Mouse (Mus musculus): Measurements from ENCODE around the gene Pcgf3. TPM values are rescaled to one million over a fixed set of nuclear protein-coding genes. Genes with fewer than 3 reads are reported as not detected.
"Not testable (repeated sequence)": the region's sequence is repeated elsewhere in the genome, so short reads cannot be mapped to it uniquely, and the experiment has no call there.

Pcgf3 gene
- polyA plus RNA-seq, 1 experiment = 3.9 TPM

- H3K4me1 ChIP-seq (ENCODE audit: control insufficient read depth, insufficient read depth, insufficient read length) = peaks cover 10% of the 10 kb centered on the region; the same call in 1 of the 2 replicates
- H3K36me3 ChIP-seq (ENCODE audit: control insufficient read depth, insufficient read depth, low read length) = no peaks in the 10 kb centered on the region
- no peak for DNase-seq (ENCODE audit: low read depth in 1 of 2, low spot score in 2 of 2)
- no peaks in the 10 kb centered on the region for H3K27me3 ChIP-seq (ENCODE audit: control insufficient read depth, insufficient read depth, low read length)
- no peak overlapping the region for H3K27ac ChIP-seq (ENCODE audit: insufficient read depth, low read length)
- TF ChIP-seq CTCF (IDR thresholded peaks at IDR 0.05; ENCODE audit: extremely low read depth, insufficient read depth, insufficient read length, insufficient replicate concordance) (no peak), POLR2A (IDR thresholded peaks at IDR 0.05; ENCODE audit: low read depth, low read length) (no peak)
- H3K4me3 ChIP-seq (ENCODE audit: extremely low read depth, insufficient read depth, insufficient read length) = no peak overlapping the region
- WGBS = 96% methylated on average over 1 of the region's 1 CpGs
These were observed 5.6 kb downstream of the Pcgf3 start for GRCm38 (mm10) chr5:108466647-108467046.

GRCm38 (mm10) chr5:108469617-108470016 is 8.6 kb downstream of the Pcgf3 start:
- H3K4me3 ChIP-seq (ENCODE audit: extremely low read depth, insufficient read depth, insufficient read length) = no peak overlapping the region
- TF ChIP-seq CTCF (IDR thresholded peaks at IDR 0.05; ENCODE audit: extremely low read depth, insufficient read depth, insufficient read length, insufficient replicate concordance) (no peak), POLR2A (IDR thresholded peaks at IDR 0.05; ENCODE audit: low read depth, low read length) (no peak)
- WGBS = 88% methylated on average over 7 of the region's 7 CpGs
- H3K36me3 ChIP-seq (ENCODE audit: control insufficient read depth, insufficient read depth, low read length) = peaks cover 2% of the 10 kb centered on the region; the same call in 1 of the 2 replicates
- no peak overlapping the region for H3K27ac ChIP-seq (ENCODE audit: insufficient read depth, low read length)
- no peaks in the 10 kb centered on the region for H3K4me1 ChIP-seq (ENCODE audit: control insufficient read depth, insufficient read depth, insufficient read length)
- no peaks in the 10 kb centered on the region for H3K27me3 ChIP-seq (ENCODE audit: control insufficient read depth, insufficient read depth, low read length)
- DNase-seq (ENCODE audit: low read depth in 1 of 2, low spot score in 2 of 2) = no peak

DNA sequence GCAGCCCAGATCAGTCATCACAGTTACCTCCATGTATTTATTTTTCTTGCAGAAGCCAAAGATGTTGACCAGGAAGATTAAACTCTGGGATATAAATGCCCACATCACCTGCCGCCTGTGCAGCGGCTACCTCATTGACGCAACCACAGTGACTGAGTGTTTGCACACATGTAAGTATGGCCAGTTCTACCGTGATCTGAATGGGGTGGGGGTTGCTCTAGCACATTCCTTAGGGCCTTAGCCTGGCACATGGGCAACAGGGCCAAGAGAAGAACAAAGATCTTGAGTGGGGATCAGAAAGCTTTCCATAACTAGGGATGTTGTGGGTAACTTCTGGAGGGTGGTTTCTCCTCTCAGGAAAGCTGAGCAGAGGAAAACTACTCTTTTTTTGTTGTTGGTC is 12.7 kb downstream of the Pcgf3 start:
- TF ChIP-seq POLR2A (IDR thresholded peaks at IDR 0.05; ENCODE audit: low read depth, low read length) = no peak
- no peak for TF ChIP-seq CTCF (IDR thresholded peaks at IDR 0.05; ENCODE audit: extremely low read depth, insufficient read depth, insufficient read length, insufficient replicate concordance)
- 97% methylated on average over 4 of the region's 4 CpGs for WGBS
- Histone ChIP-seq H3K27ac (ENCODE audit: insufficient read depth, low read length) (no peak overlapping the region), H3K27me3 (ENCODE audit: control insufficient read depth, insufficient read depth, low read length) (no peaks in the 10 kb centered on the region), H3K36me3 (ENCODE audit: control insufficient read depth, insufficient read depth, low read length) (peaks cover 16% of the 10 kb centered on the region), H3K4me1 (ENCODE audit: control insufficient read depth, insufficient read depth, insufficient read length) (no peaks in the 10 kb centered on the region), H3K4me3 (ENCODE audit: extremely low read depth, insufficient read depth, insufficient read length) (no peak overlapping the region)
- no peak for DNase-seq (ENCODE audit: low read depth in 1 of 2, low spot score in 2 of 2)

GRCm38 (mm10) chr5:108475977-108476376 is 14.9 kb downstream of the Pcgf3 start:
- Histone ChIP-seq H3K36me3 (ENCODE audit: control insufficient read depth, insufficient read depth, low read length) (peaks cover 16% of the 10 kb centered on the region), H3K27ac (ENCODE audit: insufficient read depth, low read length) (no peak overlapping the region), H3K27me3 (ENCODE audit: control insufficient read depth, insufficient read depth, low read length) (no peaks in the 10 kb centered on the region), H3K4me1 (ENCODE audit: control insufficient read depth, insufficient read depth, insufficient read length) (no peaks in the 10 kb centered on the region), H3K4me3 (ENCODE audit: extremely low read depth, insufficient read depth, insufficient read length) (no peak overlapping the region)
- TF ChIP-seq CTCF (IDR thresholded peaks at IDR 0.05; ENCODE audit: extremely low read depth, insufficient read depth, insufficient read length, insufficient replicate concordance) = no peak
- no peak for TF ChIP-seq POLR2A (IDR thresholded peaks at IDR 0.05; ENCODE audit: low read depth, low read length)
- no peak for DNase-seq (ENCODE audit: low read depth in 1 of 2, low spot score in 2 of 2)
- WGBS = 92% methylated on average over 3 of the region's 3 CpGs

DNA sequence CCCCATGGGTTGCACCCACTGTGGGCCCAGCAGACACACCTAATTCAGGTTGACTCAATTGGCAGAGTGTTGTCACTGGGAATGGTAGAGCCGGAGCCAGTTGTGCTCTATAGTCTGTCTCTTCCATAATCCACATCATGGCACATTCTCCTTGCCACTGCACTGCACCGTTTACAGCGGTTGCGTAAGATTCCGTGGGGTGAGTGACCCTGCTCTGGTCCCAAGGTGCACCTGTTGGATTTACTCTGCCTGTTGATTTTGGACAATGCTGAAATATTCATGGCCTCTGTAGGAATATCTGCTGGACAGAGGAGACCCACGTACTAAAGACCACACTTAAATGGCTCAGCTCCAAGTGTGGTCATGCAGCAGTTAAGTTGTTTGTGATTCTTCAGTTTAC is 22.0 kb downstream of the Pcgf3 start:
- H3K27ac ChIP-seq (ENCODE audit: insufficient read depth, low read length) = no peak overlapping the region
- peaks cover 13% of the 10 kb centered on the region for H3K36me3 ChIP-seq (ENCODE audit: control insufficient read depth, insufficient read depth, low read length)
- H3K27me3 ChIP-seq (ENCODE audit: control insufficient read depth, insufficient read depth, low read length) = no peaks in the 10 kb centered on the region
- no peaks in the 10 kb centered on the region for H3K4me1 ChIP-seq (ENCODE audit: control insufficient read depth, insufficient read depth, insufficient read length)
- no peak for DNase-seq (ENCODE audit: low read depth in 1 of 2, low spot score in 2 of 2)
- H3K4me3 ChIP-seq (ENCODE audit: extremely low read depth, insufficient read depth, insufficient read length) = no peak overlapping the region
- WGBS = 97% methylated on average over 6 of the region's 6 CpGs
- no peak for TF ChIP-seq CTCF (IDR thresholded peaks at IDR 0.05; ENCODE audit: extremely low read depth, insufficient read depth, insufficient read length, insufficient replicate concordance)
- no peak for TF ChIP-seq POLR2A (IDR thresholded peaks at IDR 0.05; ENCODE audit: low read depth, low read length)

DNA sequence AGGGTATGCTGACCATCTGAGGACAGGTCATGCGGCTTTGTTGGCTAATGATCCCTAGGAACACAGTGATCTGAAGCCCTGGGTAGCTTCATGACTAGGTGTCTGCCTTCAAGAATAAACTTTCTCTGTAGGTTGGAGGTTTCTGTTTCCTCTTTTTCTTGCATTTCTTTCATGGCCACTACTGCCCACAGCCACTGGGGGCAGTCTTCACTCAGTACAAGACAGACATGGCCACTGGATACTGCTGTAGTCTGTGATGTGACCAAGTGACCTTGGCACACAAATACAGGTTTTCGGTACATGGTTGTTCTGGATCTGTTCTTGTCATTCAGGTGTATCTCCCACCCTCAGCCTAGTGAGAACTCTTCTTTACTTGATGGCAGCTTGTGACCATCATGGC is 24.2 kb downstream of the Pcgf3 start:
- Histone ChIP-seq H3K27ac (ENCODE audit: insufficient read depth, low read length) (no peak overlapping the region), H3K4me3 (ENCODE audit: extremely low read depth, insufficient read depth, insufficient read length) (no peak overlapping the region), H3K36me3 (ENCODE audit: control insufficient read depth, insufficient read depth, low read length) (peaks cover 18% of the 10 kb centered on the region), H3K4me1 (ENCODE audit: control insufficient read depth, insufficient read depth, insufficient read length) (no peaks in the 10 kb centered on the region), H3K27me3 (ENCODE audit: control insufficient read depth, insufficient read depth, low read length) (no peaks in the 10 kb centered on the region)
- DNase-seq (ENCODE audit: low read depth in 1 of 2, low spot score in 2 of 2) = peak; percentile 28 to 49
- WGBS = 100% methylated on average over 2 of the region's 2 CpGs
- TF ChIP-seq POLR2A (IDR thresholded peaks at IDR 0.05; ENCODE audit: low read depth, low read length) = no peak
- TF ChIP-seq CTCF (IDR thresholded peaks at IDR 0.05; ENCODE audit: extremely low read depth, insufficient read depth, insufficient read length, insufficient replicate concordance) = peak; percentile 35; the same call in 1 of the 2 replicates

DNA sequence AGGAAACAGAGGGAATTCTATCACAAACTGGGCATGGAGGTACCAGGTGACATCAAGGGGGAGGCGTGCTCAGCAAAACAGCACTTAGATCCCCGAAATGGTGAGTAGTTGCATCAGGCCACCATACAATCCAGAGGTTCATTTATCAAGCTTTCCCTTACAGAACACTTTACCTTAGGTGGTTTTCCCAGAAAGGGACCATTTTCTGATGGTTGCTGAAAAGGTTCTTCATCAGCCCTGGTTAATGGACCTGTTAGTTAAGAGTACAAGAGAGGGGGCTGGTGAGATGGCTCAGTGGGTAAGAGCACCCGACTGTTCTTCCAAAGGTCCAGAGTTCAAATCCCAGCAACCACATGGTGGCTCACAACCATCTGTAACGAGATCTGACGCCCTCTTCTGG is 25.1 kb downstream of the Pcgf3 start:
- H3K4me3 ChIP-seq (ENCODE audit: extremely low read depth, insufficient read depth, insufficient read length); H3K4me1 ChIP-seq (ENCODE audit: control insufficient read depth, insufficient read depth, insufficient read length); H3K27ac ChIP-seq (ENCODE audit: insufficient read depth, low read length); H3K27me3 ChIP-seq (ENCODE audit: control insufficient read depth, insufficient read depth, low read length); DNase-seq (ENCODE audit: low read depth in 1 of 2, low spot score in 2 of 2): not testable (repeated sequence)
- WGBS = 95% methylated on average over 5 of the region's 5 CpGs
- peaks cover 18% of the 10 kb centered on the region for H3K36me3 ChIP-seq (ENCODE audit: control insufficient read depth, insufficient read depth, low read length)
